Mouse (Mus musculus) adrenal gland, postnatal 14 days (tissue): Measurements from ENCODE around the gene Hoxa5. TPM values are rescaled to one million over a fixed set of nuclear protein-coding genes. Genes with fewer than 3 reads are reported as not detected.
A peak's percentile ranks its signal among the peaks of the same experiment; 100 is the strongest.

Experiments
- DNase-seq: peaks from one replicate; pipeline ENCODE4 v3.0.0; 2021; ENCODE audit warnings: mixed read lengths
- long read RNA-seq, 2 experiments: library from polyadenylated mRNA; stranded (forward); transcript quantifications; one replicate each; pipeline ENCODE4 v2.0.0; 2021
- total RNA-seq: library from RNA; stranded (reverse); gene quantifications from 2 replicates; pipeline ENCODE4 v1.2.3, GENCODE M21; 2021

Gene Hoxa5
- 25.8 and 26.3 TPM in 2 replicates for total RNA-seq
- long read RNA-seq, experiment 1, transcript Hoxa5-201 (2 exons, 1,877 nt): major isoform, 19 of 20 reads
- long read RNA-seq, experiment 1, partial matches to known transcripts: 0 of 20 reads
- long read RNA-seq, experiment 1, other reads (novel, unspliced or antisense): 1 of 20 reads
- long read RNA-seq, experiment 2, transcript Hoxa5-201 (2 exons, 1,877 nt): major isoform, 13 of 20 reads
- long read RNA-seq, experiment 2, partial matches to known transcripts: 5 of 20 reads
- long read RNA-seq, experiment 2, other reads (novel, unspliced or antisense): 2 of 20 reads

- DNase-seq: peak; percentile 95
Observed at GRCm38 (mm10) chr6:52204050-52204752, at the start of gene Hoxa5. Hoxa5 (minus strand) TSS chr6:52204587.

- no peak for DNase-seq
Observed at GRCm38 (mm10) chr6:52253511-52254500, 49.4 kb upstream of the Hoxa5 start.

GRCm38 (mm10) chr6:52252775-52253376, 48.5 kb upstream of the Hoxa5 start:
- DNase-seq: no peak

- no peak for DNase-seq
Observed at GRCm38 (mm10) chr6:52252016-52252774, 47.8 kb upstream of the Hoxa5 start.

- no peak for DNase-seq
Observed at GRCm38 (mm10) chr6:52251177-52251879, 46.9 kb upstream of the Hoxa5 start.

- no peak for DNase-seq
Observed at GRCm38 (mm10) chr6:52249826-52250225, 45.4 kb upstream of the Hoxa5 start.

- no peak for DNase-seq
Observed at GRCm38 (mm10) chr6:52249415-52249738, 45.0 kb upstream of the Hoxa5 start.

- no peak for DNase-seq
Observed at GRCm38 (mm10) chr6:52248638-52249414, 44.4 kb upstream of the Hoxa5 start.

- no peak for DNase-seq
Observed at GRCm38 (mm10) chr6:52247766-52248637, 43.6 kb upstream of the Hoxa5 start.

GRCm38 (mm10) chr6:52246916-52247315, 42.5 kb upstream of the Hoxa5 start:
- DNase-seq: no peak

- DNase-seq: no peak
Observed at GRCm38 (mm10) chr6:52246403-52246803, 42.0 kb upstream of the Hoxa5 start.

- no peak for DNase-seq
Observed at GRCm38 (mm10) chr6:52245757-52246142, 41.4 kb upstream of the Hoxa5 start, which contains the start of gene Hoxa11. Hoxa11 (minus strand) TSS chr6:52245810.

GRCm38 (mm10) chr6:52245040-52245756, 40.8 kb upstream of the Hoxa5 start:
- no peak for DNase-seq

- DNase-seq: no peak
Observed at GRCm38 (mm10) chr6:52244471-52245039, 40.2 kb upstream of the Hoxa5 start.

- no peak for DNase-seq
Observed at GRCm38 (mm10) chr6:52243681-52244121, 39.3 kb upstream of the Hoxa5 start.

- DNase-seq: no peak
Observed at GRCm38 (mm10) chr6:52242801-52243332, 38.5 kb upstream of the Hoxa5 start.

GRCm38 (mm10) chr6:52241001-52241621, 36.7 kb upstream of the Hoxa5 start:
- DNase-seq: no peak
